Mouse (Mus musculus): ENCODE data around the gene Gm45837. TPM values are rescaled to one million over a fixed set of nuclear protein-coding genes. Genes with fewer than 3 reads are reported as not detected.

The Gm45837 gene
- total and polyA plus RNA-seq, 3 experiments, result 1.2 TPM; not detected in 2

GRCm38 (mm10) chr7:101457801-101458200, 47.1 kb downstream of the Gm45837 start:
- Histone ChIP-seq H3K4me3 (ENCODE audit: control insufficient read depth in 1 of 2, insufficient read depth in 1 of 2, low read depth in 2 of 2, low read length in 2 of 2) (no peak overlapping the region), H3K36me3 (ENCODE audit: control insufficient read depth in 1 of 2, insufficient read depth in 2 of 2, low read length in 2 of 2) (no peaks in the 10 kb centered on the region), H3K9me3 (replicated peaks; ENCODE audit: insufficient read depth, low read length) (no peaks in the 10 kb centered on the region), H3K4me1 (ENCODE audit: control insufficient read depth in 1 of 2, insufficient read depth in 2 of 2, low read length in 2 of 2) (no peaks in the 10 kb centered on the region), H3K79me2 (ENCODE audit: control insufficient read depth, insufficient read depth, low read length, poor library complexity) (no peaks in the 10 kb centered on the region), H3K9ac (ENCODE audit: control insufficient read depth, low read depth, low read length, poor library complexity, severe bottlenecking) (no peak overlapping the region), H3K27me3 (ENCODE audit: control insufficient read depth in 1 of 2, insufficient read depth in 2 of 2, low read length in 2 of 2) (no peaks in the 10 kb centered on the region; a peak in 1 of 4 replicates), H3K27ac (ENCODE audit: control insufficient read depth, low read depth, low read length) (no peak overlapping the region)
- DNase-seq (ENCODE audit: low read depth, low spot score), result no peak
- no peak for TF ChIP-seq ZC3H11A (IDR thresholded peaks at IDR 0.05; ENCODE audit: low read depth, low read length)
- TF ChIP-seq ZMIZ1 (IDR thresholded peaks at IDR 0.05; ENCODE audit: low read depth, low read length), result no peak
- no peak for TF ChIP-seq CHD2 (IDR thresholded peaks at IDR 0.05; ENCODE audit: low read length)
- TF ChIP-seq GABPA (IDR thresholded peaks at IDR 0.05; ENCODE audit: low read depth, low read length), result no peak
- TF ChIP-seq MYC (IDR thresholded peaks at IDR 0.05; ENCODE audit: low read depth, low read length), result no peak
- TF ChIP-seq ELF1 (IDR thresholded peaks at IDR 0.05; ENCODE audit: low read depth, low read length), result no peak
- no peak for TF ChIP-seq E2F4 (IDR thresholded peaks at IDR 0.05; ENCODE audit: borderline replicate concordance, low read depth, low read length)
- no peak for TF ChIP-seq GATA1 (IDR thresholded peaks at IDR 0.05; ENCODE audit: low read depth, low read length)
- no peak for TF ChIP-seq POLR2AphosphoS5 (IDR thresholded peaks at IDR 0.05; ENCODE audit: borderline replicate concordance, low read depth, low read length)
- no peak for TF ChIP-seq SMC3 (IDR thresholded peaks at IDR 0.05; ENCODE audit: low read depth, low read length)
- TF ChIP-seq CTCF (IDR thresholded peaks at IDR 0.05 in 2 of 3, conservative IDR thresholded peaks at IDR 0.05 in 1 of 3; ENCODE audit: control insufficient read depth in 1 of 3, insufficient read depth in 1 of 3, low read depth in 2 of 3, low read length in 3 of 3, poor library complexity in 1 of 3, severe bottlenecking in 1 of 3), result no peak

DNA sequence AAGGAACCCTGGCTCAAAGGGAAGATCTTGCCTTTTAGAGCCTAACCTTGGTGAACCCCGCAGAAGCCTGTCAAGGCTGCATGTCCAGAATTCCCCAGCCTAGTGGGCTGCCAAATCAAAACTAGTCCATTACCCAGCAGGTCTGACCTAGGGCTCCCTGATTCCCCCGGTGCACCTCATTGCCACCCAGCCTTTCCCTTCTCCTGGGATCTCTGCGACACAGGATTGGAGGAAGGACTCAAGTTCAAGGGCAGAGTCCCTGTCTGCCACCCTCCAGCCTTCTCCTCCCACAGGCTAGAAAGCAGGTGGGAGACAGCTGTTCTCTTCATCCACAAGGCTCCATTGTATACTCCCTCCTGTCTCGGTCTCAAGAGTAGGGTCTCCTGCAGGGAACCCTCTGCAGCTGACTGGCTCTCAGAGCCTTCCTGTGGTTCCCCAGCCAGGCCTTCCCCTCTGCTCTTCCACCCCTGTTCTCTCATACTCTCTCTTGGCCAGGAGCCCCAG, 47.6 kb downstream of the Gm45837 start:
- no peak overlapping the region for H3K4me3 ChIP-seq (ENCODE audit: control insufficient read depth in 1 of 2, insufficient read depth in 1 of 2, low read depth in 2 of 2, low read length in 2 of 2)
- no peaks in the 10 kb centered on the region for H3K4me1 ChIP-seq (ENCODE audit: control insufficient read depth in 1 of 2, insufficient read depth in 2 of 2, low read length in 2 of 2)
- no peaks in the 10 kb centered on the region for H3K79me2 ChIP-seq (ENCODE audit: control insufficient read depth, insufficient read depth, low read length, poor library complexity)
- no peaks in the 10 kb centered on the region; a peak in 1 of 4 replicates for H3K27me3 ChIP-seq (ENCODE audit: control insufficient read depth in 1 of 2, insufficient read depth in 2 of 2, low read length in 2 of 2)
- H3K9ac ChIP-seq (ENCODE audit: control insufficient read depth, low read depth, low read length, poor library complexity, severe bottlenecking), result no peak overlapping the region
- H3K9me3 ChIP-seq (replicated peaks; ENCODE audit: insufficient read depth, low read length), result no peaks in the 10 kb centered on the region
- H3K27ac ChIP-seq (ENCODE audit: control insufficient read depth, low read depth, low read length), result no peak overlapping the region
- TF ChIP-seq ELF1 (IDR thresholded peaks at IDR 0.05; ENCODE audit: low read depth, low read length) (no peak), RAD21 (IDR thresholded peaks at IDR 0.05; ENCODE audit: low read depth, low read length) (no peak), SIN3A (IDR thresholded peaks at IDR 0.05; ENCODE audit: low read length) (no peak), CHD1 (IDR thresholded peaks at IDR 0.05; ENCODE audit: low read depth, low read length) (no peak), MEF2A (IDR thresholded peaks at IDR 0.05; ENCODE audit: extremely low read depth, insufficient replicate concordance, low read depth, low read length, poor library complexity, severe bottlenecking) (no peak), EP300 (IDR thresholded peaks at IDR 0.05; ENCODE audit: low read depth in 1 of 2, low read length in 2 of 2) (no peak), NELFE (IDR thresholded peaks at IDR 0.05; ENCODE audit: low read depth, low read length) (no peak), ZMIZ1 (IDR thresholded peaks at IDR 0.05; ENCODE audit: low read depth, low read length) (no peak), BHLHE40 (IDR thresholded peaks at IDR 0.05; ENCODE audit: borderline replicate concordance, low read depth, low read length) (no peak), RCOR1 (IDR thresholded peaks at IDR 0.05; ENCODE audit: low read depth, low read length) (no peak)
- no peaks in the 10 kb centered on the region for H3K36me3 ChIP-seq (ENCODE audit: control insufficient read depth in 1 of 2, insufficient read depth in 2 of 2, low read length in 2 of 2)
- no peak for DNase-seq (ENCODE audit: low read depth, low spot score)

All from MEL (cell line).